Mouse (Mus musculus): ENCODE results near the gene Nfic.

Gene Nfic

GRCm38 (mm10) chr10:81430141-81430830, 25.1 kb downstream of the Nfic start:
- peak; percentile 73 for DNase-seq (ENCODE audit: low spot score)

DNA sequence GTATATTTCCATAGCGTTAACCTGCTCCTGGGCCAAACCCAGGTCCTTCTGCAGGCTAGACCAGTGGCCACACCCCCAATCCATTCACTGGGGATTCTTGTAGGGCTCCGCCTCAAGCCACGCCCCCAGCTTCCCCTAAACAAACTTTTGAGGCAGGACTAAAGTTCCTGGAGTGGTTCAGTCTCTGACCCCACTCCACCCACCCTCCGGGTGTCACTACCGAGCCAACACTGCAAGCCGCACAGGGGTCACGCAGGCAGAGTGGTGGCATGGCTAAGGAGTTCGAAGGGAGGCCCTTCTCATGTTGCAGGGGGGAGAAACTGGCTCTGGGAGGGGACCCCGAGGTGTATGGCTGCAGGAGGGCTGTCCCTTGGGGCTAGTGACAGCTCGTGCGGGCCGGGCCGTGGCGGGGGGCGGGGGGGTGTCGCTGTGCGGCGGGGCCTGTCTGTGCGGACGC, 25.8 kb downstream of the Nfic start:
- DNase-seq (ENCODE audit: low spot score), result peak; percentile 80

DNA sequence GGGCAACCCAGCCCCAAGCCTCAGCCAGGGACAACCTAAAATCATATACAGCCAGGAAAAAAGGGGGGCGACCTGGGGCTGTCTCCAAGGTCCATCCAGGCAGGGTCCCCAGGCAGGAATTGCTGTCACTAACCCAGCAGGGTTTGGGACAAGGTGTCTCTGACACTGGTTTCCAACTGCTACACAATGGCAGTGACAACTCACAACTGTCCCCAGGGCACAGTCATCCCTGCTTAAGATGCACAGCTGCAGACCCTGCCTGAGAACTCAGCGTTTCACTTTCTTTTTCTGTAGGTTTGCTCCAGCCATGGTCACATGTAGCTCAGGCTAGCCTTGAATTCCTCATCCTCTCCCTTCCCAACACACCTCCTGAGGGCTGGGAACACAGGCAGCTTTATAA, 26.3 kb downstream of the Nfic start:
- no peak for DNase-seq (ENCODE audit: low spot score)

GRCm38 (mm10) chr10:81428507-81428870, 26.9 kb downstream of the Nfic start:
- DNase-seq (ENCODE audit: low spot score), result peak; percentile 13

DNA sequence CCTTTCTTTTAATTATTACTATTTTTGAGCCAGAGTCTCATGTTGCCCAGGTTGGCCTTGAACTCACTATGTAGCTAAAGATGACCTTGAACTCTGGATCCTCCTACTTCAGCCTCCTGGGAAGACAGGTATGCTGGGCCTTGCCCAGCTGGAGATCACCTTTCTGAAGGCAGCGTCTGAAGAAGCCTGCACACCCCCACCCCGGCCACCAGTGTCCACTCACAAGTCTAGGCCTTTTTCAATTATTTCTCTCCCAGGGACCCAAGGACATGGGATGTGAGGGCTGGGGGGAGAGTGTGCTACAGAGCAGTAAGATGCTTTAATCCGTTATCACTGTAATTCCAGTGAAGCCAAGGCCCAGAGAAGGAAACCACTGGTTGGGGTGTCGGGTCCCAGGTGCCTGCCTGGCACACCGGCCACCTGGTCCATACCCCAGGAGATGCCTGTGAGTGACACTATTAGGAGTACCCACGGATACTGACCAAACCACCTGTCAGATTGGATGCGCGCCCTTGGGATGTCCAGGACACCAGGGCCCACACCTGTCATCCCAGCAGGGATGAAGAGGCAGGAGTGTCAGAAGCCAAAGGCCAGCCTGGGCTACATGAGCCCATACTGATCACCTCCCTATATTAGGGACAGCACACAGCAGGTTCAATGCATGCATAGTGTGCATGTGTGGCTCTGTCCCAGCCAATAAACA, 27.5 kb downstream of the Nfic start:
- DNase-seq (ENCODE audit: low spot score), result no peak

GRCm38 (mm10) chr10:81427327-81427726, 28.1 kb downstream of the Nfic start:
- DNase-seq (ENCODE audit: low spot score), result no peak

DNA sequence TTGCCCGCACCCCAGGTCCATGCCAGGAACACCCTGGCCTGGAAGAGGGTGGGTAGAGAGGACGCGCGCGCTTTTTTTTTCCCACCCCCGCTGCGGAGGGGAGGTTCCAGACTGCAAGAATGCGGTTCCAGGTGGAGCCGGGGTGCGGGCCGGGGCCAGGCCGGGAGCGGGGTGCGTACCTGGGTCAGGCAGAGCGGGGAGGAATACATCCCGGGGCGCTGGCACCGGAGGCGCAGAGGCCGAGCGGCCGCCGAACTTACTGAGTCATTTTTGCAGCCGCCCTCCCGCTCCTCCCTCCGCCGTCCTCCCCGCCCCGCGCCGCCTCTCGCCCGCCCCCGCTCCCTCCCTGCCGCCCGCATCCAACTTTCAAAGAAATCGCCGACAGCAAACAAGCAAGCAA, 28.5 kb downstream of the Nfic start:
- peak; percentile 47 for DNase-seq (ENCODE audit: low spot score)

- peak; percentile 15 for DNase-seq (ENCODE audit: low spot score)
Measured at GRCm38 (mm10) chr10:81426081-81426671, 29.3 kb downstream of the Nfic start.

- DNase-seq (ENCODE audit: low spot score), result peak; percentile 34
Measured at GRCm38 (mm10) chr10:81425236-81425850, 30.1 kb downstream of the Nfic start.

DNA sequence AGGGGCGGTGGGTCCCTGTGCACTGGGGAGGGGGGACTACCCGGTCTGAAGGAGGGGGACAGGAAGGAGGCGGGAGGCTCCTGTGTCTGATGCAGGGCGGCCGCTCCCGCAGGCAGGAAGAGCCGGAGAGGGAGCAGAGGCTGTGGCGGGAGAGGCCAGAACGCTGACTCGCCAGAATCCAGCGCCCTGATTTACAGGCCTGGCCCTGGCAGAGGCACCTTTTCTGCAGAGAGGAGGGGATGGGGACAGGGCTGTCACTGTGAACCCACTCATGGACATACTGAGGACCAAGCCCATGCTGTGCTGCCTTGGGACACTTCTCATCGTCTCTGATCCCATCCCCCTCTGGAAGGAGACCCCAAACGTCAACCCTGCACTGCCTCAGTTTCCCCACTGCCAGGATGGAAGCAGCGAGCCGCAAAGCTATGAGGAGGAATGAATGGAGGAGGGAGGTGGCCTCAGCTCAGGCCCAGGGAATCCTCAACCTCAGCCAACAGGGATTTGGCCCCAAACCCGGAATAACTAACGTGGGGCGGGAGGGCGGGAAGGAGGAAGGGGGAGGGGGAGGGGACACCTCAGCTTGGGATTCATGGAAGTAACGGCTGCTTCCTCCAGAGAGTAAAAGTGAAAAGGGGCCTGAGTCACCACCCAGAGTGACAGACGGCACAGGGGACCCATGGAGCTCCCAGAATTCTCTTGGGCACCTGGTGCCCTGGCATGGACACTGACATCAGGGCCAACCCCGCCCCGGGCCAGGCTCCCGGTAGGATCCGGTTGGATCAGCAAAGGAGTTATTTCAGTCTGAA, 31.0 kb downstream of the Nfic start:
- DNase-seq (ENCODE audit: low spot score), result peak; percentile 22

DNA sequence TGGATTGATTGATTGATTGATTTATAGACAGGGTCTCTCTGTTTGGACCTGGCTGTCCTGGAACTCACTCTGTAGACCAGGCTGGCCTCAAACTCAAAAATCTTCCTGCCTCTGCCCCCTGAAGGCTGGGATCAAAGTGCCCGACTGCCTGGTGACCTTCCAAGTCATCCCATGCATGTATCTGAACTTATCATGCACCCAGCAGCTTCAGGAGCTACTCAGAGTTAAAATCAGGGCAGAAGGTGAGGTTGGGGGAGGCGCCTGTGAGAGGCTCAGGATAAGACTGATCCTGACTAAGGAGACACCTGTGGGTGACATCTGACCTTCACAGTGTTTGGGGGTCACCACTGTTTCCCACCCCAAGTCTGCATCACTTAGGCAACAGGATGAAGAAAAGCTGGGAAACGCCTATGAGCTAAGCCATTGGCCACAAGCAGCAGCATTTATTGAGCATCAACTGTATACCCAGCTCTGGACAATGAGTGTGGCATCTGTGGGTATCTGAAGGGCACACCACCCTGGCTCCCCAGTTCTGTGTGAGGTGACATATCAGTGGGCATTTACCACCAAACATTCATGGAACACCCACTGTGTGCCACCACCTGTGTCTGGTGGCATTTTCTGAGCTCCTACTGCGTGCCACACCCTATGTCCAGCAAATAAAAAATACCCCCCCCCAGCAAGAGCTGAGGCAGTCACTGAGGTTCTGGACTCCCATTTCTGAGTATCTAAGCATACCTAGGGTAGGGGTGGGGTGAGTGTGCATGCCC, 31.8 kb downstream of the Nfic start:
- no peak for DNase-seq (ENCODE audit: low spot score)

DNA sequence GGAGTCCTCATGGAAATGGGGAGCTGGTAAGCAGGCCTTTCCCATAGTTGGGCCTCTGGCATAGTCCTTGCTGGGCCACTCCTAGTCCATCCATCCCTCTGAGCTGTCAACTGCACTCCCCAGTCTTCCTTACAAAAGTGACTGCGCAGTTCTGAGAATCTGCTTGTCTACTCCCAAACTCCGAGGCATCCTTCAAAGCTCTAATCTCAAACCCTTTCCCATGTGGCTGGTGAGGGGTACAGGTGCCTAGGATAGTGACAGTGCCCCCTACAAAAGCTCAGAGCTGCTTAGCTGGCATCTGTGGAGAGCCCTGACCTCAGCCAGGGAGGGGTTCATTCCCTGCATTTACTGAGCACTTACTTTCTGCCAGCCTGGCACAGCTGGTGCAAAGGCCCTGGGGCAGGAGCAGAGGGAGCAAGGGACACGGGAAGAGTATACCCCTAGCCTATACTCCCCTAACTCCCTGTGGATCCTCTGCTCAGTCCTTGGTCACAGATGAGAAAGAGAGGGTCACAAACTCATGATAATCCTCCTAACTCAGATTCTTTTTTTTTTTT, 32.7 kb downstream of the Nfic start:
- peak; percentile 1 for DNase-seq (ENCODE audit: low spot score)

GRCm38 (mm10) chr10:81422191-81422590, 33.2 kb downstream of the Nfic start:
- DNase-seq (ENCODE audit: low spot score), result no peak

DNA sequence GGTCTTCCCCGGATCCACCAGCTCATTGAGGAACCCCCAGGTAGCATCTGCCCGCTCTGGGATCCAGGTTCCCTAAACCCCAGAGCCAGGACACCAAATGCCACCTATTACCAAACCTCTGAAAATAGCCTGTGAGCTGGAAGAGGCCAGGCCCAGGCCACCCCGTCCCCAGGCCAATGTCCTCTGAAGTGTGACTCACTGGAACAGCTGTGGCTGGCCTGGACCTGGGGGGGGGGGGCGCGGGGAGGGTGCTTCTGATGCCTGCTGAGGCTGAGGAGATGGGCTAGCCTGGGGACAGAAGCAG, 33.7 kb downstream of the Nfic start:
- no peak for DNase-seq (ENCODE audit: low spot score)

GRCm38 (mm10) chr10:81421041-81421796, 34.2 kb downstream of the Nfic start:
- peak; percentile 1 for DNase-seq (ENCODE audit: low spot score)

DNA sequence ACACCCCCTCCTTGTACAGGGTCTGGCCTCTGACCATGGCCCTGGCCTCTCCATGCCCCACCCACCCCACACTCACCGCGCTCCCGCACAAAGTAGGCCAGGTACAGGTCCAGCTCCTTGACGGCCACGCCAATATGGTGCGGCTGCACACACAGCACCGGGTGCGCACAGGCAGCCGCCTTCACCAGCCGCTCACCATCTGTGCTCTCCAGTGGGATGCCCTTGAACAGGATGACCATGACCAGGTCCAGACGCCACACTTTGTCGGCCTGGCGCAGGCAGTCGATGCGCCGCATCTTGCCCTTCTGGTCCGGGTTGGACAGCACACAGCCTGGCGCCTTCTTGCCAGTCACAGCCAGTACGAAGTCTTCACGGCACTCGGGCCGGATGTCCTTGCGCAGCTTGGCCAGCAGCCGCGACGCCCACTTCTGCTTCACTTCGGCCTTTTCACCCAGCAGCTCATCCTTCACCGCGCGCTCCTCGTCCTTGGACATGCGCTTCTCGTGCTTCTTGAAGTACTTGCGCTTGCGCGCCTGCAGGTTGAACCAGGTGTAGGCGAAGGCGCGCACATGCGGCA, 35.2 kb downstream of the Nfic start:
- DNase-seq (ENCODE audit: low spot score), result peak; percentile 70

DNA sequence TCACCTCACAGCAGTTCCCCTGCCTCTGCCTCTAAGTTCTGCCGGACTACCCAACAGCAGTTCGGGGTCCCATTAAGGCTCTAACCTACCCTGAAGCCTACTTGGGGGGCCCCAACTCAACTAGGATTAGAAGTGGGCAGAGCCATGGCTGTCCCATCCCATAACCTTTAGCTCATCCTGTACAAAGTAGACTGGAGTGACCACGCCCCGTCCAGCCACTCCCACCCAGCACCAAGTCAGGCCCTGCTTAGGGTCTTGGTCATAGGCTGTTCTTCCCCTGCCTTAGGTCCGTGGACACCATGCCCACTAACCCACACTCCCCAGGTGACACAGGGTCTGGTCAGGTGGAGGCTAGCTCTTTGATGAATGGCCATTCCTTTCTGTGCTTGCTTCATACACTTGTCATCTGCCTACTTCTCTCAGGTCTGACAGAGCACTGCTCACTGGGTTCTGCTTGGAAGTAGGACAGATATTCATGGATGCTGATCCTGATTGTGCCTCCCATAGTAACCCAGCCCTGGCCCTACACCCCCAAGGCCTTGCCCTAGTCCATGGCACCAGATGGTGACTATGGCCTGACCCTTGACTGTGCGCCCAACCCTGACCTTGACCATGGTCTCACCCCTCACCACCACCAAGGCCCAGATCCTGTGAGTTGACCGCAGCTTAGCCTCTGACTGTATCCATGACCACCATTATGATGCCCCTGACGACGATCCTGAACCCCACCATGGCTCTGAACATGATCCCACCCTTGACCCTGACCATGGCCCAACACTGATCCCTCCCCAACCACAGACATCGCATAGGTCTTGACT, 36.1 kb downstream of the Nfic start:
- DNase-seq (ENCODE audit: low spot score), result peak; percentile 2

GRCm38 (mm10) chr10:81418216-81419070, 37.0 kb downstream of the Nfic start:
- no peak for DNase-seq (ENCODE audit: low spot score)

Measured in ovary, adult 18-20 months (tissue).